Mouse (Mus musculus): ENCODE measurements at regions not wholly inside any gene's neighbourhood (a gene's known extent, or its start where the extent isn't known, plus 50 kb on each side); places are given as distances from the start of the nearest gene placed in this dataset.

DNA sequence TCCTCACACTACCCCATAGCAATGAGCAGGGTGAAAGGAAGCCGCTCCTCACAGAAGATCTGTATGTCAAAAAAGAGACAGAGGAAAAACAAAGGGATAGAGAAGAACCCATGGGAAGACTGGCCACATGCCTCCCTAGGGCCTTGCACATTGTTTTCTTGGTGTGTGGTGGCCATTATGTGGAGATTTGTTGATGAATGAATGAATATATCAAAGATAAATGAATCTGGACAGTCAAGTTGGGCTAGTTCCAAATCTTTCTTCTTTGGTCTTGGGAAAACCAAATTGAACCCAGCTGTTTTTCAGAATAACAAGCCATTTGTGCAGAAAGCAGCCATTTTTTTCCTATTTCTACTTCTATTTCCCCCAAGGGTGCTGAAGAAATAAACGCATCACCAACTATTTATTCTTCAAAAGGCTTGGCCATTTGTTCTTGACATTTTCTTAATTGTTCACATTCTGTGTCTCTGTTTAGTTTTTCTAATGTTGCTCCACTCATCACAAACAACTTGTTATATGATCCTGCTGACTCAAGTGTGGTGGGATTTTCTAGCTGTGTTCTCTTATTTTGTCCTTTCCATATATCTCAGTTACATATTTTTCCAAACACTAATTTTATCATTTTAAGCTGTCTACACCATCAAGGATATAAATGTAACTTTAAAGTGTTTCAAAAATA lies 208.9 kb downstream of the Snx13 start:
- no peak for TF ChIP-seq CTCF (IDR thresholded peaks at IDR 0.05; ENCODE audit: insufficient read depth, low read length)
- no peak for TF ChIP-seq POLR2A (IDR thresholded peaks at IDR 0.05; ENCODE audit: borderline replicate concordance, extremely low read depth, low read depth, low read length)

Data from lung, adult 2 months (tissue).